Mouse (Mus musculus) thymus, adult 2 months (tissue): Measurements from ENCODE around the gene Pttg1ip. TPM values are rescaled to one million over a fixed set of nuclear protein-coding genes. Genes with fewer than 3 reads are reported as not detected.
A peak's percentile ranks its signal among the peaks of the same experiment; 100 is the strongest.

Experiments
- DNase-seq: peaks from one replicate; pipeline ENCODE4 v3.0.0; 2021
- H3K27ac ChIP-seq: fragments of 200-500 bp; 2 replicates; pipeline ENCODE4 v1.5.1; 2012; ENCODE audit warnings: low read length, control low read depth; ENCODE audit not compliant: control insufficient read depth, insufficient read depth
- H3K27me3 ChIP-seq: fragments of 200-500 bp; 2 replicates; pipeline ENCODE4 v1.6.1; 2012; ENCODE audit warnings: mild to moderate bottlenecking, low read length, moderate library complexity, mixed read lengths; ENCODE audit not compliant: control insufficient read depth, insufficient read depth
- H3K36me3 ChIP-seq: fragments of 200-500 bp; 2 replicates; pipeline ENCODE4 v1.6.1; 2012; ENCODE audit warnings: mild to moderate bottlenecking, low read length, moderate library complexity; ENCODE audit not compliant: control insufficient read depth, insufficient read depth
- H3K4me1 ChIP-seq: fragments of 200-500 bp; replicated peaks from 2 replicates; pipeline ENCODE4 v1.6.1; 2012; ENCODE audit warnings: low read length; ENCODE audit not compliant: control insufficient read depth, insufficient read depth
- H3K4me3 ChIP-seq: fragments of 200-500 bp; 2 replicates; pipeline ENCODE4 v1.5.1; 2012; ENCODE audit warnings: mild to moderate bottlenecking, low read length, control low read depth, moderate library complexity; ENCODE audit not compliant: control insufficient read depth, insufficient read depth
- CTCF ChIP-seq: fragments of 200-500 bp; IDR thresholded peaks from 2 replicates; pipeline ENCODE4 v1.5.1; 2012; ENCODE audit warnings: mild to moderate bottlenecking, control low read depth, low read length, moderate library complexity, borderline replicate concordance; ENCODE audit not compliant: control insufficient read depth, poor library complexity, insufficient read depth; ENCODE audit errors: extremely low read depth
- POLR2A ChIP-seq: fragments of 200-500 bp; IDR thresholded peaks from 2 replicates; pipeline ENCODE4 v1.6.1; 2012; ENCODE audit warnings: mild to moderate bottlenecking, low read length, control low read depth, moderate library complexity; ENCODE audit not compliant: control insufficient read depth, poor library complexity, insufficient read depth; ENCODE audit errors: extremely low read depth
- WGBS: fragments of 180-500 bp; shearing (Covaris S2); methylation state at CpG from one replicate; pipeline ENCODE4 v1.1.7; 2018; 5-methylcytosine and 5-hydroxymethylcytosine counted together
- polyA plus RNA-seq: library from polyadenylated mRNA; depleted of rRNA; stranded (reverse); fragments of >200 nt; gene quantifications from 2 replicates; pipeline ENCODE4 v1.2.3, GENCODE M21; 2012

Pttg1ip gene
- polyA plus RNA-seq, 1 experiment: 129 TPM

GRCm38 (mm10) chr10:77565005-77565404 lies 16.5 kb upstream of the Pttg1ip start:
- Histone ChIP-seq H3K27me3 (no peaks in the 10 kb centered on the region), H3K4me3 (no peak overlapping the region), H3K4me1 (no peaks in the 10 kb centered on the region), H3K36me3 (peaks cover 61% of the 10 kb centered on the region), H3K27ac (no peak overlapping the region)
- no peak for DNase-seq
- 88% methylated on average over 8 of the region's 8 CpGs for WGBS
- TF ChIP-seq CTCF (no peak), POLR2A (no peak)

- peak; percentile 83 for DNase-seq
- Histone ChIP-seq H3K4me1 (no peaks in the 10 kb centered on the region), H3K27ac (no peak overlapping the region), H3K27me3 (no peaks in the 10 kb centered on the region), H3K36me3 (peaks cover 44% of the 10 kb centered on the region), H3K4me3 (no peak overlapping the region)
- TF ChIP-seq POLR2A: no peak
- TF ChIP-seq CTCF: peak; percentile 94
- WGBS: 30% methylated on average over 8 of the region's 8 CpGs
Observed at GRCm38 (mm10) chr10:77566651-77567050, 14.9 kb upstream of the Pttg1ip start.

GRCm38 (mm10) chr10:77569481-77569880 lies 12.0 kb upstream of the Pttg1ip start:
- Histone ChIP-seq H3K4me1 (no peaks in the 10 kb centered on the region), H3K4me3 (no peak overlapping the region), H3K36me3 (peaks cover 17% of the 10 kb centered on the region), H3K27ac (no peak overlapping the region), H3K27me3 (no peaks in the 10 kb centered on the region)
- WGBS: 80% methylated on average over 7 of the region's 7 CpGs
- TF ChIP-seq CTCF (no peak), POLR2A (no peak)
- DNase-seq: no peak

- no peak for TF ChIP-seq POLR2A
- no peak for TF ChIP-seq CTCF
- no peaks in the 10 kb centered on the region for H3K4me1 ChIP-seq
- no peaks in the 10 kb centered on the region for H3K27me3 ChIP-seq
- no peak overlapping the region for H3K4me3 ChIP-seq
- H3K36me3 ChIP-seq: peaks cover 10% of the 10 kb centered on the region
- 88% methylated on average over 6 of the region's 6 CpGs for WGBS
- H3K27ac ChIP-seq: no peak overlapping the region
- no peak for DNase-seq
Observed at GRCm38 (mm10) chr10:77569973-77570658, 11.4 kb upstream of the Pttg1ip start.

- Histone ChIP-seq H3K27me3 (no peaks in the 10 kb centered on the region), H3K4me1 (no peaks in the 10 kb centered on the region), H3K4me3 (no peak overlapping the region), H3K27ac (no peak overlapping the region), H3K36me3 (no peaks in the 10 kb centered on the region)
- TF ChIP-seq CTCF: no peak
- TF ChIP-seq POLR2A: no peak
- 27% methylated on average over 3 of the region's 3 CpGs for WGBS
- peak; percentile 25 for DNase-seq
Observed at GRCm38 (mm10) chr10:77572225-77572624, 9.3 kb upstream of the Pttg1ip start.

GRCm38 (mm10) chr10:77573162-77573561 lies 8.4 kb upstream of the Pttg1ip start:
- no peak overlapping the region for H3K27ac ChIP-seq
- TF ChIP-seq CTCF (no peak), POLR2A (no peak)
- WGBS: 97% methylated on average over 1 of the region's 1 CpGs
- H3K4me1 ChIP-seq: no peaks in the 10 kb centered on the region
- H3K4me3 ChIP-seq: no peak overlapping the region
- H3K27me3 ChIP-seq: no peaks in the 10 kb centered on the region
- DNase-seq: no peak
- no peaks in the 10 kb centered on the region for H3K36me3 ChIP-seq
